Mouse (Mus musculus) thymus, postnatal 0 days (tissue): Measurements from ENCODE around the gene Tmem259. TPM values are rescaled to one million over a fixed set of nuclear protein-coding genes. Genes with fewer than 3 reads are reported as not detected.
"Not testable (repeated sequence)": the region's sequence is repeated elsewhere in the genome, so short reads cannot be mapped to it uniquely, and the experiment has no call there.

Experiments
- DNase-seq: peaks from one replicate; pipeline ENCODE4 v3.0.0-alpha.2; 2015; ENCODE audit warnings: low spot score
- polyA plus RNA-seq: library from polyadenylated mRNA; unstranded; fragments of >200 nt; fragmentation: Nextera tagmentation; extraction: Ambion mirVana; gene quantifications from 2 replicates; pipeline ENCODE4 v1.2.1, GENCODE M21; 2015

Gene Tmem259
- polyA plus RNA-seq, 1 experiment from 2014 or later: 25.8 TPM

DNA sequence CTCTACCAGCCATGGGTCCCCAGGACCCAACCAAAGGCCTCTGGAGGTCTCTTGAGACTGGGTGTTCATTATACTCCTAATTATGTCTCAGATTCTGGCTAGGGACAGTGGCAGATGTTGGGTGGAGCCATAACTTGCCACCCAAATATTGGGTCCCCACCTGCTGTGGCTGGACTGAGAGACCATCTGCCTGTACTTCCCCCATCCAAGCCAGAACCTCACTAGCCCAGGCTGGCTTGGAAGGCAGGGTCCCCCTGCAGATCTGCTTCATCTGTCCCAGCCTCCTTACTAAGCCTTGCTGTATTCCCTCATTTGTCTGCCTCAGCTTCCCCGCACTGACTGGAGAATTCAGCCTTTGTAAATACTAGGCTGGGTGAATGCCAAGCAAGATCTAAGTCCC lies 15.9 kb downstream of the Tmem259 start:
- no peak for DNase-seq

DNA sequence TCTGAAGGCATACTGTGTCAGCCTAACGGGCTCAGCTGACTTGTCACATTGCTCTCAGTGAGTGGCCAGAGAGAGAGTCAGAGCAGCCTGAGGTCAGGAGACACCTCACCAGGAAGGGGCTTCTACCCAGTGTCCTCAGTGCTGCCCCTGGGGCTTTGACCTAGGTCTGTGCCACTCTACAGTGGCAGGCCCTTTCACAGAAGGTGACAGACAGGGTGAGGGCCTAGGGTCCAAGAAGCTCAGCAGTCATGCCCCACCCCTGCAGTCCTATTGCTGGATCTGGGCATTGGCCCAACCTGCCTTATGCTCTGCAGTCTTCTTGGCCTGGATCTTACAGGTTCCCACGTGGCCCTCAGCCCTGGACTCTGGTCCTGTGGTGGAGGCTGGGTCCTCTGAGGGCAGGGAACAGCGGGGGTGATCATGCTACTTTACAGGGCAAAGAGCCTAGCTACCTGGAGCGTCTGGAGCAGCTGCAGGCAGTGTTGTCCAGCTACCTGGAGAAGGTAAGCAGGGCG lies 17.2 kb downstream of the Tmem259 start:
- no peak for DNase-seq

DNA sequence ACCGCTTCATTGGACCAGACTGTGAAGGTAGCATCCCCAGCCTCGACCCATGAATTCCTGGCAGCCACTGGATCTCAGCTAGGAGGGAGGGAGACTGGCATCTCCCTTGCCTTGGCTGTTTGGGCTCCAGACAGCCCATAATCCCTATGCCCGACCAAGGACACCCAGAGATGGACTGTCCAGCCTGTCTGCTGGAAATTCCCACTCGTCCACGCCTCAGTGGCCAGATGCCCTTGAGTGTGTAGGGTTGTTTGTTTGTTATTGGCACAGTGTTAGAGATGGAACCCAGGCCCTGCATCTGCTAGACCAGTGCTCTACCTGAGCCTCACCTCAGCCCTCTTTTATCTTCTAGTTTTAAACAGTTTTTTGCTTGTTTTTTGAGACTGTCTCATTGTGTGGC lies 18.8 kb downstream of the Tmem259 start:
- no peak for DNase-seq

DNA sequence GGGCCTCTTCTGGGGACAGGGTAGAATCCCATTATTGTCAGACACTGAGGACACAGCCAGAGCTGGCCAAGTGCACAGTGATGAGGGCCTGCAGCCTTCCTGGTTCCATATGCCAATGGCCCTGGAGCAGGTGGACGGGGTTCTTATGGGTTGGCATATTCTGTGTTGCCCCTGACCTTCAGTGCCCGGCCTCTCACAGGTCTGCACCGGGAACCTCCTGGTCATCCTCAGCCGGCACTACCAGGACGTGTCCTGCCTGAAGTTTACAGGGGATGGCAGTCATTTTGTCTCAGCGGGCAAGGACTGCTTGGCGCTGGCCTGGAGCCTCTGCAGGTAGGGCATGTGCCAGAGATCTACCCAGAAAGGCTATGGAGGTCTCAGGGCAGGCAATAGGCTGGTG lies 19.4 kb downstream of the Tmem259 start:
- no peak for DNase-seq

DNA sequence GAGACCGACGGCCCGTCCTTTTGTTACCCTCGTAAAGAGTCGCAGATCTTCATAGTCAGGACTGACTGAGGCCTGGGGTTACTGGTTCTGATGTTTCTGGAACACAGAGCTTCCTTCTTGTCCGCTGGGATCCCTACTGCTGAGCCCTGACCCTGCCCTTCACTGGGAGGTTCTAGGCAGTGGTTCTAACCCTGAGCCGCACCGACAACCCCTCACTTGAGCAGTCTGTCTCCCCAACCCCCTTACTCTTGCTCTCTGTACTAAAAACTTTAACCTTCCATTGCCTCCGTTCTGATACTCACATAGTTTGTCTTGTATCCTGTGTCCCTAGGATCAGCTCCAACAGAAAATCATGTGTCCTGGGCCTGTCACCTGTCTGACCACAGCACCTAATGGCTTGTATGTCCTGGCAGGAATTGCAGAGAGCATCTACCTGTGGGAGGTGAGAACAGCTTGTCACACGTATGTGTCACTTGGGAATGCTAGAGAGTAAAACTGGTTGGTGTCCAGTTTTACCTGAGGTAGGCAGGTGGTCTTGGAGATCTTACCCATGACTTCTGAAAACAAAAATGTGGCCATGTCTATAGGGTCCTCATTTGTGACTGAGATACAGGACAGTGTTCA lies 23.3 kb downstream of the Tmem259 start:
- no peak for DNase-seq

DNA sequence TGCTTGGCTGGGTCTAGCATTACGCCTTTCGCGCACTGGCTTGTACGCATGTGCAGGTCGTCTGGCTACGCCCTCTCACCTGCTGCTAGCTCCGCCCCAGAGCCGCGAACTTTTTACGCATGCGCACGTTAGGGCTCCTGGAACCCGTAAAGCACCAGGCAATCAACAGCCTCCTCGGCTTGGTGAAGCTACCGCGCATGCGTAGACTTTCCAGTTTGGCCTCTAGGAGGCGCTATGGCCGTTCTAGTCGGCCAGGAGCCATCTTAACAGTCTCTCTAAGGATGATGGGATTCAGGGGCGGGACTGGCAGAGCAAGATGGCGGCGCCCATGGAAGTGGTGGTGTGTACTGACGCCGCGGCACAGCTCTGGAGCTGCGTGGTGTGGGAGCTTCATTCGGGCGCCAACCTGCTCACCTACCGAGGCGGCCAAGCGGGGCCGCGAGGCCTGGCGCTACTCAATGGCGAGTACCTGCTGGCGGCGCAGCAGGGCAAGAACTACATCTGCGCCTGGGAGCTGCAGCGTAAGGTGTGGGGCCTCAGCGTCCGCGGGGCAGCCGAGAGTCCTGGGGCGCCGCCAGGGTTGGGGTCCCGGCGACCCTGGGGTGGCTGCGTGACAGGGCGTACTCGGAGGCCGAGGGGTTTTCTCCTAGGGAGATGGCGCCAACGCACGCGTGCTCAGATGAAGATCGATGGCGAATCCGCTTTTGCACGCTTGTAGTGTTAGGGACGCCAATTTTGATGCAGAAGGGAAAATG lies 24.1 kb downstream of the Tmem259 start, which contains the start of gene Wdr18:
Gene Wdr18, plus strand, starts transcription at position 306 of the 755 bp plus-strand sequence.
- DNase-seq: peak; percentile 100

DNA sequence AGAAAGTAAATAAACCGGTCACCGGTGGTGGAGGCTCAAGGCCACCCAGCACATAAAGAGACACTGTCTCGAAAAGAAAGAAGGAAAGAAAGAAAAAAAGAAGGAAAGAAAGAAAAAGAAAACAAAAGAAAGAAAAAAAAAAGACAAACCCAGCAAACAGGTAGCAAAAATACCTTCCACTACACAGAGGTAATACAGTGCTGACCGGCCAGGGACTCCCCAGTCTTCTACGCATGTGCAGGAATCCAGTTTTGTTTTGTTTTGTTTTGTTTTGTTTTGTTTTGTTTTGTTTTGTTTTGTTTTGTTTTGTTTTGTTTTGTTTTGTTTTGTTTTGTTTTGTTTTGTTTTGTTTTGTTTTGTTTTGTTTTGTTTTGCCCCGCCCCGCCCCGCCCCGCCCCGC lies 24.7 kb downstream of the Tmem259 start:
- DNase-seq: not testable (repeated sequence)

DNA sequence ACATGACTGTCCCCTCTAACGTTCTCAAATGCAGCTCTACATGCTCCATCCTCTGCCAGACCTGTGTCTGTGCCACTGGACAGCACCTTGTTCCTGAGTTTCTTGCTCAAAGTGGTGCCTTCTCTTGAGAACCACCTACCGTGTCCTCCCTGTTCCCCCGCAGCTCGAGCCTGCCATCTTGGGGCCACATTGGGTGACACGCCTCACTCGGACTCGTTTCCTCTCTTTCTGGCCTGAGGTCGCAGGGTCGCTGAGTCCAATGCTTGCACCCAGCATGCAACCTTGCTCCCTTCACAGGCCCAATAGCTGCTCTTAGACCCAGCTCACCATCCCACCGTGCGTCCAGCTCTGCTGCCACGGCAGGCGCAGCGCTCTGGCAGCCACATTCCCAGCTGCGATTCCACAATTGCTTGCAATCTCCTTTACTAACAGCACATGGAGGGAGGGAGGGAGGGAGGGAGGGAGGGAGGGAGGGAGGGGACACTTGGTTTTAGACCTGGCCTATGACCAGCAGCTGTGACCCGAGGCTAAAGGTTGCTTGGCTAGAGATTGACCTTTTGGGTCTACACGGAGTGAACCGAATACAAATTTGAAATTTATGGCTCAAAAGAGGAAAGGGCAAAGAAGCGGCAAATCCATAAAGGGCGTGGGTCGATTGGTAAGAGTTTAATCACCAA lies 25.9 kb downstream of the Tmem259 start:
- DNase-seq: peak; percentile 78

DNA sequence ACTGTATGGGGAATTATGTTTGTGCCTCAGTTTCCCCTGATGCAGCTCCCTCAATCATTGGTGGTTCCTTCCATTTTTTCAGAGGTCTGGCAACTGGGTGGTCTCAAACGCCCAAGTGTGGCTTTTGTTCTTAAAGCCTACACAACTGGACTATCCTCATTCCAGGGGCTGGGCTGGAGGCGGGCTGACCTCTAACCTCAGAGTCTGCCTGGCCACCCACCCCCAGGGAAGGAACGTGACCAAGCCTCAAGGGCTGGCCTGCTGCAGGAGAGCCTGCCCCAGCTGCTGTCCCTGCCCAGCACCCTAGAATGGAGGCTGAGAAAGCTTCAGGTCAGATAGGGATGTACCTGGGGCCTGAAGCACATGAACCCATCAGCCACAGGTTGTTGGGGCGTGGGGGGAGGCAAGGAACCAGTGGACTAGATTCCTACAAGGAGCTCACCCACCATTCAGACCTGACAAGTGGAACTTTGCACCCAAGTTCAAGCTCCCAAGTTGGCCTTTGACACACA lies 27.4 kb downstream of the Tmem259 start:
- no peak for DNase-seq

DNA sequence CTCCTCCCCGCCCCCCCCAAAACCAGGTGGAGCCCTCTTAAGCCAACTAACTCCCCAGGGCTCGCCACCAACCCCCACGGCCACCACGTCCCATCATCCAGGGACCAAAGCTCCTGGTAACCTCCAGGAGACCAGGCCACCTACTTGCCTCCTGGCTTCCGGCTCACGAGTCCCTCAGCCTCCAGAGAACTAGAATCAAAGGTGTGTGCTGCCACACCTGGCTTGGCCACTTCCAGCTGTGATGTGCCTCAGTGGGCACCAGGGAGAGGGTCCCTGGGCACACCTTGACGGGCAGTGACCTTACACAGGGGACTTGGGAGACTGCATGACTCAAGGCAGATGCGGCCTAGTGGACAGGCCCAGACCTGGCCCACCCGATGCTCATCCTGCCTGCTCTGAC lies 28.4 kb downstream of the Tmem259 start:
- DNase-seq: no peak

DNA sequence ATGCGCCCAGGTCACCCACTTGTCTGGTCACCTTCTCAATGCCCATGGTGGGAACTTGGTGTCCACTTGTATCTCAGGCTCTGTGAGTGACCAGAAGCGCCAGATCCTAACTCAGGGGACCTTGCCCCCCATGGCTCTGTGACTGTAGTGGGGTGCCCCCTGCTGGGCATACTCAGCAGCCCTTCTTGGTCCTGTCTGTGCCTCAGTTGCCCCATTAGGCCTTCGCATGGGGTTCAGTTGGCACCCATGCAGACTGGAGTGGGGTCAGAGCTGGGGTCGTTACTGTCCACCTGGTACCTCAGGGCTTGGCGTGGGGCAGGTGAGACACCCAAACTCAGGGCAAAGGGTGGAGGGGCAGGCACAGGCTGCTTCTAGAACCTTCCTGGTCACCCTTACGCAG lies 30.2 kb downstream of the Tmem259 start:
- peak; percentile 42 for DNase-seq

DNA sequence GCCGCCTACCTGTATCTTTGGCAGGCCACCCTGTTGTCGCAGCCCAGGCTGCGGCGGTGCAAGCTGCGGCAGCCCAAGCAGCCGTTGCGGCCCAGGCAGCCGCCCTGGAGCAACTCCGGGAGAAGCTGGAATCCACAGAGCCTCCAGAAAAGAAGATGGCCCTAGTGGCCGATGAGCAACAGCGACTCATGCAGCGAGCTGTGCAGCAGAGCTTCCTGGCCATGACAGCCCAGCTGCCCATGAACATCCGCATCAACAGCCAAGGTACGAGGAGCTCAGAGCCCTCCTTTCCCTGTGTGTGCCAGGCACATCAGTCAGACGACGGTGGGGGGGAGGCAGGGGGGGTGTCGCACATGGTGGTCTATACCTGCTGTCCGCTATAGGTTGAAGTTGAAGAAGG lies 33.5 kb downstream of the Tmem259 start:
- DNase-seq: no peak

DNA sequence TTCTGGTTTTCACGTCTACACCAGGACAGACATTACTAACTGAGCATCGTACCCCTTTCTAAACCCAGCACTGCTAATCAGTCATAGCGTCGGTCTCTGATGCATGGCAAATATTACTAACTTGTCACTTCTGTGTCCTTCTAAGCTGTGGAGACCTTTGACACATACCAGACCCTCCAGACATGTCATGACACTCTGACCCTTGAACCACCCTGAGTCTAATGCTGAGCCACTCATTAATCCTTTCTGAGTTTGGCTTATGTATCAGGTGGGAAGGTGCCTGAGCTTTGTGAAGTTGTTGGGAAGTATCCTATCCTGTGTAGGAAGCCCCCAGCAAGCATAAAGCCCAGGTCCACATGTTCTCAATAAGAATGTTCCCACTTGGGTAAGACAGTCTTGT lies 34.3 kb downstream of the Tmem259 start:
- no peak for DNase-seq

DNA sequence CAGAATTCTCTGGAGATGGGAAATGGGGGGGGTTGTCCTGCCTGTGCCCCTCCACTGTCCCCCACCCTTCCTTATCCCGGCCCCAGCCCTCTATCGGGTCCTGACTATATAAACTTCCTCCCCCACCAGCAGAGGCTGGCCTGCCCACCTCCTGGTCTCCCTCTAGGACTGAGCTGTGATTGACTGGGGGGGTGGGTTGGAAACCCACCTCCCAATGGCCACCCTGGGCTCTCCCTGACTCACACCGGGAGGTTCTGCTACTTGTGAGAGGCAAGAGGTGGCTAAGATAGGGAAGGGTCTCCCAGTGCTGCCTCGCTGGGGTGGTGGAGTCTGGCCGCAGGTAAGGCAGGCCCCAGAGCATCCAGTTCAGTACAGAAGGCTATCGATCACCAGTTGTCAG lies 36.6 kb downstream of the Tmem259 start:
- no peak for DNase-seq

DNA sequence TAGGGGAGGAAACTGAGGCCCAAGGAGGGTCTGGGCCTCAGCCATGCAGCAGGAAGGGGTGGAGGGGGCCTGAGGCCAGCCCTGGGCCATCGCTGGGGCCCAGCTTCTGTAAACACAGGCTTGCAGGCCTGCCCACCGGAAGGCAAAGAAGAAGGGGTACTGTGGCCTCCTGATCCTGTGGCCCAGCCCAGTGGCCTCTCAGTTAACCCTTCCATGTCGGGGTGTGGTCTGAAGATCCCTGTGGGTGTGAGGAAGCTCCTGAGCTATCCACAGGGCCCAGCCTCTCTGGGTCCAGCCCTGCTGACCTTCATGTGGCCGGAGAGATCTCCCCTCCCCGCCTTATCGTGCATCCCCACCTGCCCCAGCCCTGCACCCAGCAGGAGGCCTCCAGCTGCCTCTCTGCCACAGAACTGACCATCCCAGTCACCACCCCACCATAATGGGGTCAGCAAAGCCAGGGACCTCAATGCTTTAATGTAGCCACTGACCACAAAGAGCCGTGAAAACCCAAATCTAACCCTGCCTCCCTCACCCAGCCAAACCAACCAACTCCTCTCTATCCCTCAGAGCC lies 37.3 kb downstream of the Tmem259 start:
- no peak for DNase-seq

DNA sequence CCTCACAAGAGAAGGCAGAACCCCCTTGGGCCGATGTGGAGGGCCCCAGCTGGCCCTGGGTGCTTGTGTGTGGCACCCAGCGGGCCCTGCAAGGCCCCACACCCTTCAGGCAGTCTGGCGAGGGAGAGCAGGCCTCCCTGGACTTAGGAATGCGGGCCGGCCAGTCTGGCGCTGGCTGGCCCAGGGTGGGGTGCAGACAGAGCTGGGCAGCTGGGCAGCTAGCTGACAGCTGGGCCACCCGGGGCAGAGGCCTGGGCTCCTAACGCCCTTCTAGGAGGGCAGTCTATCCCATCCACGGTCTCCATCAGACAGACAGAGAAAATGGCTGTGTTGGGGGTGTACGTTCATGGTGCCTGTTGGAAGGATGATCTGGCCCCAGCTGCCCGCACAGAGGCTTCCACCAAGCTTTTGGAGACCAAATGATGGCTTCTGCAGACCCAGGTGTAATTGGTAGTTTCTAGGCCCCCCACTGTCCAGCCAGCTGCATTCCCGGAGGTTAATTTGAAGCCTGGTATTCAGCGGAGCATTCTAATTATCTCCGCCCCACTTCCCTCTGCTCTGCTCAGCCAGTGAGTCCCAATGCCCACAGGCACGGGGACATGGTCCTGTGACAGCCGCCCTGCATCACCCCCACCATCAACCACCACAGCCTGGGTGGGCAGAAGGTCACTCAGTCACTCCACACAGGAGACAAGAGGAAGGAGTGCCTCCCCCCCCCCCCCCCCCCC lies 38.5 kb downstream of the Tmem259 start:
- DNase-seq: no peak

DNA sequence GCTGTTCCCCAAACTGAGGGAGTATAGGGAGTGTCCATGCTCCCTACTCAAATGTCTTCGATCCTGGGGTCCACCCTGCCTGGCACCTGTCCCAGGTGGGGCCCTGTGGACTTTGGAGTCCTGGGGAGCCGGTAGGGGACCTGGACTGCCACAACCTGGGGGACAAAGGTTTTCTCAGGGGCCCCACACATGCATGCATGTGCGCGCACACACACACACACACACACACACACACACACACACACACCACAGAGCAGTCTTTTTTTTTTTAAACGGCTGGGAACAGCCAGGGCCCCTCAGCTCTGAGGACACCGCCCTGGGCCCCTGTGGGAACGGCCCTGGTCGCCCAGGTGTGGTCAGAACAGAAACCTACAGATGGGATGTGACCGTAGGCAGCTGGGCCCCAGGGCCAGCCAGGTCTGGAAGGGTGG lies 40.6 kb downstream of the Tmem259 start:
- no peak for DNase-seq

DNA sequence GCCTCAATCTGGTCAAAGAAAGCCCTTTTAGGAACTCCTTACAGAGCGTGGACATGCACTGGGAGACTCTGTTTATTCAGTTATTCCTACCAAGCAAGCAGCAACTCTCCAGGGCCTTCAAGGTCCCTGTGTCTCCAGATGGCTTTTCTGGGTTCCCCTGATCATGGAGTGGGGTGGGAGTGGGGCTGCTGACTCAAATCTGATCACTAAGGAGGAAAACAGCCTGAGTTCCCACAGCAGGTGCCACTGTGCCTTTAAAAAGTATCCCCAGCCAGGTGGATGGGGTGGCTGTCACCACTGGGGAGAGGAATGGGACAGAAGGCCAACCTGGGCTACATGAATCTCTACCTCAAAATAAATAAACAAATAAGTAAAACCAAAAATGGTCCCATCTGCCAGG lies 41.1 kb downstream of the Tmem259 start:
- no peak for DNase-seq

DNA sequence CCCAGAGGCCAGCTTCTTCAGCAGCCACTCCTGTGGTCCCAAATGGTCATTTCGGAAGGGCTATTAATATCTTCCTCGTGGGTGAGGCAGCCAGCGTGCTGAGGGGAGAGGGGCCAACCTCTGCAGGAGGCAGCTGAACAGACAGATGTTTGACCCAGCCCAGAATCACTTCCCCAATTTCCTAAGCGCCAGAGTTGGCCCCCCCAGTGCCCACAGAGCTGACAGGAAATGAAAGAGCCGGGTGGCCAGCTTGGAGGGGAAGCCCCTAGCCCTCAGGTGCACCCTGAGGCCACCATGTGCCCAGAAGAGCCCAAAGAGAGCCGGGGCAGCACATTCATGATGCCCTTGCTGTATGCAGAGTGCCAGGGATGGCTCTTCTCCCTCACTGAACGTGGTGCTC lies 43.4 kb downstream of the Tmem259 start:
- no peak for DNase-seq

DNA sequence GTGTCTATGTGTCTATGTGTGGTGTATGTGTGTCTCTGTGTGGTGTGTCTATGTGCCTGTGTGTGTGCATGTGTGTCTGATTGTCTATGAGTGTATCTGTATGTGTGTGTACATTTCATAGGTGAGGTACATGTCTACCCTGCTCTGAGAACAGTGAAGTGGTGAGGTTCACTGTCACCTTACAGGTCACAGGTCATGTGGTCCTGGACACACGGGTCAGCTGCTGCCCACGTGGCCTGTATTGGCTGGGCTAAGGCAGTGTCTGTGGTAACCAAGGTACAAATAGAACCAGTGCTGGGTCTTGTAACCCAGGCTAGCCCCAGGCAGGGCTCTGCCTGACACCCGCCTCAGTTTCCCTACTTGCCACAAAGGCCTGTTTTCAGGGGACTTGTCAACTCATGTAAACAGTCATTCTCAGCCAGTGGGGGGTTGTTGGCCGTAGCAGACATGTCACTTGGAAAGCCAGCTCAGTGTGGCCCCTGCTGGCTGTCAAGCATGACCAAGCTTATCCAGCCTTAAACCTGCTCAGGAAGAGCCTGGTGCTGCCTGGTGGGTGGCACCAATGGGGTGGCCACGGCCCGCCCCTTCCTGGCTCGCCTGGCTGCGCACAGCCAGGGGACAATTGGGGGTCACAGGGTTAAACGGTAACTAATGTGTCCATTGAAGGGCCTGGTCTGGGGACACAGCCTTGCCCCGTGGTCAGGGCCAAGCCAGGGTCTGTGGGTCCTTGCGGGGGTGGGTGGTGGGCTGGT lies 46.2 kb downstream of the Tmem259 start:
- no peak for DNase-seq
